Mouse (Mus musculus) MEL (cell line): Measurements from ENCODE around the gene Cntn1. TPM values are rescaled to one million over a fixed set of nuclear protein-coding genes. Genes with fewer than 3 reads are reported as not detected.

Experiments
- DNase-seq: peaks from one replicate; pipeline ENCODE4 v3.0.0; 2011; ENCODE audit warnings: low read depth, low spot score
- H3K27ac ChIP-seq: 2 replicates; pipeline ENCODE4 v1.5.1; 2012; ENCODE audit warnings: low read depth, mild to moderate bottlenecking, control low read depth, low read length, moderate library complexity; ENCODE audit not compliant: control insufficient read depth
- H3K27me3 ChIP-seq, 2 experiments: fragments of 150-350 bp in 1 of 2; sonication (generic) in 1 of 2; 2 replicates each; pipeline ENCODE4 v1.6.1; 2012; ENCODE audit warnings: low read length in 2 of 2, mild to moderate bottlenecking in 2 of 2, improper control_type of control experiment in 1 of 2, moderate library complexity in 1 of 2; ENCODE audit not compliant: insufficient read depth in 2 of 2, control insufficient read depth in 1 of 2
- H3K36me3 ChIP-seq, 2 experiments: 2 replicates each; pipeline ENCODE4 v1.6.1; 2012 to 2014; ENCODE audit warnings: low read length in 2 of 2, improper control_type of control experiment in 1 of 2, inconsistent platforms in 1 of 2, mild to moderate bottlenecking in 1 of 2; ENCODE audit not compliant: insufficient read depth in 2 of 2, control insufficient read depth in 1 of 2
- H3K4me1 ChIP-seq, 2 experiments: fragments of 150-350 bp in 1 of 2; sonication (generic) in 1 of 2; 2 replicates each; pipeline ENCODE4 v1.6.1; 2012; ENCODE audit warnings: low read length in 2 of 2, improper control_type of control experiment in 1 of 2, mild to moderate bottlenecking in 1 of 2; ENCODE audit not compliant: insufficient read depth in 2 of 2, control insufficient read depth in 1 of 2
- H3K4me3 ChIP-seq, 2 experiments: fragments of 150-350 bp in 1 of 2; sonication (generic) in 1 of 2; 2 replicates each; pipeline ENCODE4 v1.5.1; 2012; ENCODE audit warnings: low read depth in 2 of 2, low read length in 2 of 2, mild to moderate bottlenecking in 2 of 2, moderate library complexity in 2 of 2, control low read depth in 1 of 2, improper control_type of control experiment in 1 of 2; ENCODE audit not compliant: control insufficient read depth in 1 of 2, insufficient read depth in 1 of 2
- H3K79me2 ChIP-seq: 2 replicates; pipeline ENCODE4 v1.6.1; 2012; ENCODE audit warnings: mild to moderate bottlenecking, low read length, moderate library complexity; ENCODE audit not compliant: control insufficient read depth, poor library complexity, insufficient read depth
- H3K9ac ChIP-seq: 2 replicates; pipeline ENCODE4 v1.6.1; 2012; ENCODE audit warnings: low read depth, mild to moderate bottlenecking, control low read depth, low read length, moderate library complexity; ENCODE audit not compliant: control insufficient read depth, poor library complexity, severe bottlenecking
- H3K9me3 ChIP-seq: fragments of 150-350 bp; sonication (generic); replicated peaks from 2 replicates; pipeline ENCODE4 v1.6.1; 2012; ENCODE audit warnings: mild to moderate bottlenecking, low read length, improper control_type of control experiment, moderate library complexity; ENCODE audit not compliant: insufficient read depth
- BHLHE40 ChIP-seq: IDR thresholded peaks from 2 replicates; pipeline ENCODE4 v1.6.1; 2012; ENCODE audit warnings: low read depth, mild to moderate bottlenecking, inconsistent platforms, low read length, improper control_type of control experiment, borderline replicate concordance
- CHD1 ChIP-seq: IDR thresholded peaks from 2 replicates; pipeline ENCODE4 v1.6.1; 2012; ENCODE audit warnings: low read depth, mild to moderate bottlenecking, inconsistent platforms, low read length, improper control_type of control experiment
- CTCF ChIP-seq, 3 experiments: IDR thresholded peaks in 2 of 3; conservative IDR thresholded peaks in 1 of 3; 2 replicates each; pipeline ENCODE4 v1.5.1; 2011 to 2012; ENCODE audit warnings: low read length in 3 of 3, low read depth in 2 of 3, mild to moderate bottlenecking in 2 of 3, improper control_type of control experiment in 1 of 3, inconsistent platforms in 1 of 3, mixed read lengths in 1 of 3, moderate library complexity in 1 of 3; ENCODE audit not compliant: control insufficient read depth in 1 of 3, insufficient read depth in 1 of 3, poor library complexity in 1 of 3, severe bottlenecking in 1 of 3
- ELF1 ChIP-seq: IDR thresholded peaks from 2 replicates; pipeline ENCODE4 v1.6.1; 2014; ENCODE audit warnings: low read depth, mild to moderate bottlenecking, inconsistent platforms, low read length, improper control_type of control experiment, moderate library complexity
- EP300 ChIP-seq, 2 experiments: IDR thresholded peaks; 2 replicates each; pipeline ENCODE4 v1.6.1; 2011; ENCODE audit warnings: improper control_type of control experiment in 2 of 2, low read length in 2 of 2, low read depth in 1 of 2, mild to moderate bottlenecking in 1 of 2
- ETS1 ChIP-seq: IDR thresholded peaks from 2 replicates; pipeline ENCODE4 v1.6.1; 2012; ENCODE audit warnings: low read depth, mild to moderate bottlenecking, inconsistent platforms, low read length, improper control_type of control experiment, moderate library complexity
- HCFC1 ChIP-seq: IDR thresholded peaks from 2 replicates; pipeline ENCODE4 v1.6.1; 2012; ENCODE audit warnings: low read depth, mild to moderate bottlenecking, inconsistent platforms, low read length, improper control_type of control experiment, moderate library complexity
- JUND ChIP-seq: IDR thresholded peaks from 2 replicates; pipeline ENCODE4 v1.6.1; 2011; ENCODE audit warnings: low read depth, mild to moderate bottlenecking, improper control_type of control experiment, low read length
- KAT2A ChIP-seq: conservative IDR thresholded peaks from 2 replicates; pipeline ENCODE4 v1.6.1; 2012; ENCODE audit warnings: low read depth, low read length, improper control_type of control experiment, inconsistent platforms
- MAX ChIP-seq: IDR thresholded peaks from 2 replicates; pipeline ENCODE4 v1.6.1; 2011; ENCODE audit warnings: low read length, improper control_type of control experiment
- MXI1 ChIP-seq: IDR thresholded peaks from 2 replicates; pipeline ENCODE4 v1.6.1; 2011; ENCODE audit warnings: mild to moderate bottlenecking, low read depth, low read length, improper control_type of control experiment
- MYB ChIP-seq: IDR thresholded peaks from 2 replicates; pipeline ENCODE4 v1.6.1; 2011; ENCODE audit warnings: mild to moderate bottlenecking, low read depth, low read length, improper control_type of control experiment
- NELFE ChIP-seq: IDR thresholded peaks from 2 replicates; pipeline ENCODE4 v1.6.1; 2011; ENCODE audit warnings: low read depth, low read length, improper control_type of control experiment
- NRF1 ChIP-seq: IDR thresholded peaks from 2 replicates; pipeline ENCODE4 v1.6.1; 2014; ENCODE audit warnings: low read depth, mild to moderate bottlenecking, inconsistent platforms, low read length, improper control_type of control experiment, moderate library complexity; ENCODE audit not compliant: poor library complexity, insufficient read depth, severe bottlenecking
- POLR2A ChIP-seq, 2 experiments: IDR thresholded peaks; 2 replicates each; pipeline ENCODE4 v1.6.1; 2011 to 2012; ENCODE audit warnings: low read length in 2 of 2, mild to moderate bottlenecking in 2 of 2, control low read depth in 1 of 2, improper control_type of control experiment in 1 of 2, low read depth in 1 of 2, moderate library complexity in 1 of 2; ENCODE audit not compliant: control insufficient read depth in 1 of 2, insufficient read depth in 1 of 2, poor library complexity in 1 of 2
- POLR2AphosphoS2 ChIP-seq: IDR thresholded peaks from 2 replicates; pipeline ENCODE4 v1.6.1; 2011; ENCODE audit warnings: low read length, improper control_type of control experiment
- POLR2AphosphoS5 ChIP-seq: IDR thresholded peaks from 2 replicates; pipeline ENCODE4 v1.6.1; 2012; ENCODE audit warnings: low read depth, borderline replicate concordance, mild to moderate bottlenecking, inconsistent platforms, low read length, moderate library complexity, mixed read lengths
- RAD21 ChIP-seq: IDR thresholded peaks from 2 replicates; pipeline ENCODE4 v1.6.1; 2011; ENCODE audit warnings: mild to moderate bottlenecking, low read depth, low read length, improper control_type of control experiment
- RCOR1 ChIP-seq: IDR thresholded peaks from 2 replicates; pipeline ENCODE4 v1.6.1; 2012; ENCODE audit warnings: low read depth, mild to moderate bottlenecking, inconsistent platforms, low read length, improper control_type of control experiment
- SIN3A ChIP-seq: IDR thresholded peaks from 2 replicates; pipeline ENCODE4 v1.6.1; 2012; ENCODE audit warnings: low read length, improper control_type of control experiment, inconsistent platforms
- TAL1 ChIP-seq: IDR thresholded peaks from 2 replicates; pipeline ENCODE4 v1.6.1; 2012; ENCODE audit warnings: mild to moderate bottlenecking, inconsistent platforms, low read length, moderate library complexity, mixed read lengths
- TBP ChIP-seq: IDR thresholded peaks from 2 replicates; pipeline ENCODE4 v1.8.0; 2011; ENCODE audit warnings: low read depth, low read length, improper control_type of control experiment
- TCF12 ChIP-seq: IDR thresholded peaks from 2 replicates; pipeline ENCODE4 v1.6.1; 2014; ENCODE audit warnings: low read depth, mild to moderate bottlenecking, inconsistent platforms, low read length, improper control_type of control experiment, moderate library complexity
- UBTF ChIP-seq: IDR thresholded peaks from 2 replicates; pipeline ENCODE4 v1.6.1; 2012; ENCODE audit warnings: low read depth, mild to moderate bottlenecking, inconsistent platforms, low read length, improper control_type of control experiment, moderate library complexity, borderline replicate concordance; ENCODE audit not compliant: insufficient read depth
- USF1 ChIP-seq: IDR thresholded peaks from 2 replicates; pipeline ENCODE4 v1.6.1; 2014; ENCODE audit warnings: low read depth, mild to moderate bottlenecking, inconsistent platforms, low read length, improper control_type of control experiment, moderate library complexity
- USF2 ChIP-seq, 2 experiments: IDR thresholded peaks; 2 replicates each; pipeline ENCODE4 v1.6.1; 2011 to 2012; ENCODE audit warnings: improper control_type of control experiment in 2 of 2, low read length in 2 of 2, borderline replicate concordance in 1 of 2, inconsistent platforms in 1 of 2, low read depth in 1 of 2, mild to moderate bottlenecking in 1 of 2; ENCODE audit not compliant: insufficient read depth in 1 of 2
- ZC3H11A ChIP-seq: IDR thresholded peaks from 2 replicates; pipeline ENCODE4 v1.6.1; 2012; ENCODE audit warnings: low read depth, mild to moderate bottlenecking, inconsistent platforms, low read length, improper control_type of control experiment
- ZMIZ1 ChIP-seq: IDR thresholded peaks from 2 replicates; pipeline ENCODE4 v1.6.1; 2012; ENCODE audit warnings: low read depth, mild to moderate bottlenecking, inconsistent platforms, low read length, improper control_type of control experiment, moderate library complexity
- ZNF384 ChIP-seq: IDR thresholded peaks from 2 replicates; pipeline ENCODE4 v1.6.1; 2012; ENCODE audit warnings: low read depth, mild to moderate bottlenecking, inconsistent platforms, low read length, improper control_type of control experiment
- polyA plus RNA-seq, 2 experiments: library from polyadenylated mRNA; stranded (reverse) in 1 of 2; unstranded in 1 of 2; fragments of >175 nt in 1 of 2; fragments of >200 nt in 1 of 2; gene quantifications; 2 replicates each; pipeline versions ENCODE4 v1.2.1 to v1.2.4; 2012; ENCODE audit warnings: low replicate concordance in 2 of 2, low read depth in 1 of 2; ENCODE audit not compliant: insufficient read length in 2 of 2, insufficient read depth in 1 of 2, missing spikeins in 1 of 2
- total RNA-seq: library from RNA; depleted of rRNA; stranded (reverse); fragments of 300-350 nt; gene quantifications from 2 replicates; pipeline ENCODE4 v1.2.3, GENCODE M21; 2012

Cntn1 gene
- total and polyA plus RNA-seq, 3 experiments = not detected

DNA sequence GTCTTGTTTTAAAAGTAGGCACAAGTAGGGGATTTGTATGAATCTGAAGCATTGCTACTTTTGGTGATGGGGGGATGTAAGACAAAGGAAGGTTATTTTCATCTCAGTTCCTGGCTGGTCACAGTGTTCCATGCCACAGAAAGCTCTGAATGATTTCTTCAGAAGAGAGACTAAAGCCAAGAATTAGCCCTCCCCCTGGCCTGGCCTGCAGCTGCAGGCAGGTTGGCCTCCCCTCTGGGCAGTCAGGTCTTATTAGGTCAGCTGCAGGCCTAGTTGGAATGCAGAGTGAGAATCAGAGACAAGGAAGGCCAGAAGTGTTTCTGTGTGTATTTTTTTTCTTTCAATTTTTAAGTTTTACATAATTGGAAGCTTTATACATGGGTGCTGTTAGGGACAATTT, 61.5 kb downstream of the Cntn1 start:
- Histone ChIP-seq H3K27ac (no peak overlapping the region), H3K9me3 (no peaks in the 10 kb centered on the region), H3K4me3 (no peak overlapping the region), H3K79me2 (no peaks in the 10 kb centered on the region), H3K4me1 (no peaks in the 10 kb centered on the region), H3K27me3 (no peaks in the 10 kb centered on the region), H3K36me3 (no peaks in the 10 kb centered on the region), H3K9ac (no peak overlapping the region)
- no peak for TF ChIP-seq USF2 (IDR thresholded peaks at IDR 0.05; ENCODE audit: borderline replicate concordance in 1 of 2, insufficient read depth in 1 of 2, low read depth in 1 of 2, low read length in 2 of 2)
- no peak for TF ChIP-seq ZC3H11A
- TF ChIP-seq BHLHE40 = no peak
- TF ChIP-seq TCF12 = no peak
- TF ChIP-seq HCFC1 = no peak
- TF ChIP-seq ETS1 = no peak
- TF ChIP-seq TBP = no peak
- no peak for TF ChIP-seq POLR2A (IDR thresholded peaks at IDR 0.05; ENCODE audit: control insufficient read depth in 1 of 2, insufficient read depth in 1 of 2, low read depth in 1 of 2, low read length in 2 of 2, poor library complexity in 1 of 2)
- no peak for TF ChIP-seq MAX
- TF ChIP-seq RAD21 = no peak
- no peak for TF ChIP-seq KAT2A
- no peak for TF ChIP-seq ZNF384
- TF ChIP-seq RCOR1 = no peak
- TF ChIP-seq EP300 (IDR thresholded peaks at IDR 0.05; ENCODE audit: low read depth in 1 of 2, low read length in 2 of 2) = no peak
- no peak for TF ChIP-seq POLR2AphosphoS5
- no peak for TF ChIP-seq JUND
- no peak for TF ChIP-seq CHD1
- no peak for TF ChIP-seq CTCF (IDR thresholded peaks at IDR 0.05 in 2 of 3, conservative IDR thresholded peaks at IDR 0.05 in 1 of 3; ENCODE audit: control insufficient read depth in 1 of 3, insufficient read depth in 1 of 3, low read depth in 2 of 3, low read length in 3 of 3, poor library complexity in 1 of 3, severe bottlenecking in 1 of 3)
- no peak for TF ChIP-seq SIN3A
- DNase-seq = no peak

DNA sequence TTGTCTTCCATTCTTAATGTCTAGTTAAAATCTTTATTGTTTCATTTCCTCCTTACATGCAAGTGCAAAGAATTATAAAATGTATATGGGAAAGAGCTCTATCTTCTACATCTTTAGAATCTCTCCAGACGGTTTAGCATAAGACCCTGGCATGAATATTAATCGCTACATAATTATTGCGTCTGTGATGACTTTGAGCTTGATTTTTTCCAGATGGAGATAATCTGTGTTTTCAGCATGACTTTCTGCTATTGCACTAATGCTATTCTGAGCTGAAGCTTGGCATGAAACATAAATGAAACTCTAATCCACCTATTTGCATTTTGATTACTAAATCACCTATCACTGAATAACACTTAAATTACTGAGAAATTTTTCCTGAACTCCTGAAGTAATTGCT, 82.0 kb downstream of the Cntn1 start:
- no peak overlapping the region for H3K9ac ChIP-seq
- no peak for DNase-seq
- H3K4me3 ChIP-seq = no peak overlapping the region
- no peaks in the 10 kb centered on the region for H3K36me3 ChIP-seq
- H3K27me3 ChIP-seq = no peaks in the 10 kb centered on the region
- H3K27ac ChIP-seq = no peak overlapping the region
- no peaks in the 10 kb centered on the region for H3K79me2 ChIP-seq
- H3K4me1 ChIP-seq = no peaks in the 10 kb centered on the region
- no peak for TF ChIP-seq UBTF
- no peak for TF ChIP-seq EP300 (IDR thresholded peaks at IDR 0.05; ENCODE audit: low read depth in 1 of 2, low read length in 2 of 2)
- TF ChIP-seq ZMIZ1 = no peak
- no peak for TF ChIP-seq RCOR1
- TF ChIP-seq MXI1 = no peak
- no peak for TF ChIP-seq CHD1
- TF ChIP-seq POLR2AphosphoS2 = no peak
- no peak for TF ChIP-seq NELFE
- no peak for TF ChIP-seq NRF1
- TF ChIP-seq TBP = no peak
- no peak for TF ChIP-seq ELF1
- TF ChIP-seq TAL1 = no peak
- no peak for TF ChIP-seq HCFC1
- TF ChIP-seq POLR2A (IDR thresholded peaks at IDR 0.05; ENCODE audit: control insufficient read depth in 1 of 2, insufficient read depth in 1 of 2, low read depth in 1 of 2, low read length in 2 of 2, poor library complexity in 1 of 2) = no peak
- no peak for TF ChIP-seq MYB
- no peak for TF ChIP-seq USF1
- no peak for TF ChIP-seq RAD21
- no peak for TF ChIP-seq BHLHE40
- H3K9me3 ChIP-seq = no peaks in the 10 kb centered on the region
